Mouse (Mus musculus) myocyte (in vitro differentiated cells): ENCODE measurements around the gene Ank2. TPM values are rescaled to one million over a fixed set of nuclear protein-coding genes. Genes with fewer than 3 reads are reported as not detected.

Source experiments
- H3K27me3 ChIP-seq: one replicate; pipeline ENCODE4 v1.6.1; 2011; ENCODE audit not compliant: control insufficient read depth, insufficient read depth, insufficient read length
- H3K36me3 ChIP-seq: one replicate; pipeline ENCODE4 v1.6.1; 2011; ENCODE audit not compliant: control insufficient read depth, insufficient read depth
- H3K4me2 ChIP-seq: one replicate; pipeline ENCODE4 v1.6.1; 2011; ENCODE audit warnings: low read depth, control low read depth
- H3K4me3 ChIP-seq: one replicate; pipeline ENCODE4 v1.5.1; 2011; ENCODE audit warnings: mild to moderate bottlenecking, control low read depth, moderate library complexity
- H3K79me2 ChIP-seq: one replicate; pipeline ENCODE4 v1.6.1; 2011; ENCODE audit not compliant: control insufficient read depth, insufficient read depth
- H3ac ChIP-seq: one replicate; pipeline ENCODE4 v1.6.1; 2011; ENCODE audit not compliant: control insufficient read depth, insufficient read length
- CEBPB ChIP-seq: IDR thresholded peaks from 2 replicates; pipeline ENCODE4 v1.6.1; 2011; ENCODE audit warnings: mild to moderate bottlenecking, moderate library complexity; ENCODE audit not compliant: poor library complexity, insufficient read depth, severe bottlenecking
- E2F4 ChIP-seq: IDR thresholded peaks from one replicate; pipeline ENCODE4 v1.6.1; 2011; ENCODE audit warnings: mild to moderate bottlenecking, control low read depth, moderate library complexity; ENCODE audit not compliant: insufficient read depth
- MAX ChIP-seq: IDR thresholded peaks from one replicate; pipeline ENCODE4 v1.6.1; 2011; ENCODE audit warnings: low read depth, mild to moderate bottlenecking, control low read depth
- MYOD1 ChIP-seq, 3 experiments: IDR thresholded peaks; one replicate each; pipeline ENCODE4 v1.6.1; 2011; ENCODE audit warnings: control low read depth in 2 of 3, low read depth in 2 of 3, mild to moderate bottlenecking in 2 of 3, moderate library complexity in 1 of 3; ENCODE audit not compliant: insufficient read length in 2 of 3, control insufficient read depth in 1 of 3
- MYOG ChIP-seq, 3 experiments: IDR thresholded peaks; one replicate each; pipeline ENCODE4 v1.6.1; 2011; ENCODE audit warnings: control low read depth in 2 of 3, low read depth in 2 of 3, mild to moderate bottlenecking in 2 of 3; ENCODE audit not compliant: insufficient read length in 2 of 3, control insufficient read depth in 1 of 3, insufficient read depth in 1 of 3
- POLR2A ChIP-seq: IDR thresholded peaks from one replicate; pipeline ENCODE4 v1.6.1; 2011; ENCODE audit warnings: low read depth, mild to moderate bottlenecking, control low read depth, moderate library complexity; ENCODE audit not compliant: insufficient read length
- POLR2AphosphoS2 ChIP-seq: IDR thresholded peaks from one replicate; pipeline ENCODE4 v1.6.1; 2011; ENCODE audit warnings: low read depth, control low read depth; ENCODE audit not compliant: insufficient read length
- REST ChIP-seq: IDR thresholded peaks from one replicate; pipeline ENCODE4 v1.6.1; 2011; ENCODE audit warnings: mild to moderate bottlenecking, control low read depth, moderate library complexity; ENCODE audit not compliant: insufficient read depth, insufficient read length
- SRF ChIP-seq: IDR thresholded peaks from one replicate; pipeline ENCODE4 v1.6.1; 2011; ENCODE audit warnings: low read depth; ENCODE audit not compliant: control insufficient read depth, insufficient read length
- TCF12 ChIP-seq: IDR thresholded peaks from one replicate; pipeline ENCODE4 v1.6.1; 2011; ENCODE audit warnings: mild to moderate bottlenecking, control low read depth; ENCODE audit not compliant: poor library complexity, insufficient read depth, severe bottlenecking
- TCF3 ChIP-seq: IDR thresholded peaks from one replicate; pipeline ENCODE4 v1.6.1; 2011; ENCODE audit warnings: low read depth, control low read depth; ENCODE audit not compliant: insufficient read length
- USF1 ChIP-seq: IDR thresholded peaks from one replicate; pipeline ENCODE4 v1.6.1; 2011; ENCODE audit warnings: low read depth, mild to moderate bottlenecking, control low read depth, moderate library complexity
- polyA plus RNA-seq: library from polyadenylated mRNA; unstranded; fragments of >200 nt; fragmentation: generic; extraction: Trizol; gene quantifications from one replicate; pipeline ENCODE4 v1.2.1, GENCODE M21; 2012; ENCODE audit warnings: missing spikeins

Gene Ank2
- 20.2 TPM for polyA plus RNA-seq

GRCm38 (mm10) chr3:127498742-127499400 is at the start of gene Ank2:
Gene Ank2, minus strand, starts transcription at chr3:127499350.
- Histone ChIP-seq H3K36me3 (no peaks in the 10 kb centered on the region), H3K79me2 (no peaks in the 10 kb centered on the region), H3K4me2 (peak within 1 kb of the TSS; percentile 56), H3ac (no peak within 1 kb of the TSS), H3K27me3 (peaks cover 10% of the 10 kb centered on the region), H3K4me3 (no peak within 1 kb of the TSS)
- TF ChIP-seq TCF3 (no peak), MAX (no peak), E2F4 (no peak), TCF12 (no peak), REST (no peak), SRF (no peak), POLR2A (no peak), MYOD1 (IDR thresholded peaks at IDR 0.05; ENCODE audit: control insufficient read depth in 1 of 3, insufficient read length in 2 of 3, low read depth in 2 of 3) (no peak), MYOG (IDR thresholded peaks at IDR 0.05; ENCODE audit: control insufficient read depth in 1 of 3, insufficient read depth in 1 of 3, insufficient read length in 2 of 3, low read depth in 2 of 3) (no peak), POLR2AphosphoS2 (no peak), USF1 (no peak), CEBPB (no peak)

DNA sequence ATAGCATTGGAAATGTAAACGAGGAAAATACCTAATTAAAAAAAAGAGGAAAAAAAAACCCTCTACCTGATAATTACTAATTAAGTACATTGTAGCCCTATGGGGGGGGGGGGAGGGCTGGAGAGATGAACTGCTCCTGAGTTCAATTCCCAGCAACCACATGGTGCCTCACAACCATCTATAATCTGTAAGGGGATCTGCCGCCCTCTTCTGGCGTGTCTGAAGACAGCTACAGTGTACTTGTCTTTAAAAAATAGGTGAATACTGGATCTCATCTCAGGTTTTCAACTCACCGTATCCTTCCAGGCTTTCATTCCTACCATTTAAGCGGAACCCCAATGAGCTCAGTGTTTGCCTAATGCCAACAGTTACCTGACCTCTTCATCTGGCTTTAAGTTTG is 48.7 kb upstream of the Ank2 start:
- TF ChIP-seq TCF3 = no peak
- TF ChIP-seq MYOD1 (IDR thresholded peaks at IDR 0.05; ENCODE audit: control insufficient read depth in 1 of 3, insufficient read length in 2 of 3, low read depth in 2 of 3) = no peak
- no peak for TF ChIP-seq CEBPB
- no peak for TF ChIP-seq POLR2AphosphoS2
- TF ChIP-seq E2F4 = no peak
- no peak for TF ChIP-seq SRF
- TF ChIP-seq REST = no peak
- TF ChIP-seq MYOG (IDR thresholded peaks at IDR 0.05; ENCODE audit: control insufficient read depth in 1 of 3, insufficient read depth in 1 of 3, insufficient read length in 2 of 3, low read depth in 2 of 3) = no peak
- TF ChIP-seq MAX = no peak
- no peak for TF ChIP-seq TCF12
- TF ChIP-seq POLR2A = no peak
- TF ChIP-seq USF1 = no peak

GRCm38 (mm10) chr3:127544610-127545121 is 45.5 kb upstream of the Ank2 start:
- Histone ChIP-seq H3K27me3 (no peaks in the 10 kb centered on the region), H3K4me2 (no peak overlapping the region), H3K79me2 (no peaks in the 10 kb centered on the region), H3K36me3 (peaks cover 18% of the 10 kb centered on the region), H3ac (no peak overlapping the region), H3K4me3 (no peak overlapping the region)
- TF ChIP-seq USF1 (no peak), POLR2A (no peak), SRF (no peak), MYOD1 (IDR thresholded peaks at IDR 0.05; ENCODE audit: control insufficient read depth in 1 of 3, insufficient read length in 2 of 3, low read depth in 2 of 3) (no peak)

More for the DNA sequence above, 48.7 kb upstream of the Ank2 start:
- Histone ChIP-seq H3K79me2 (peaks cover 10% of the 10 kb centered on the region), H3K36me3 (peaks cover 9% of the 10 kb centered on the region), H3K27me3 (no peaks in the 10 kb centered on the region), H3K4me2 (no peak overlapping the region), H3ac (no peak overlapping the region), H3K4me3 (no peak overlapping the region)

DNA sequence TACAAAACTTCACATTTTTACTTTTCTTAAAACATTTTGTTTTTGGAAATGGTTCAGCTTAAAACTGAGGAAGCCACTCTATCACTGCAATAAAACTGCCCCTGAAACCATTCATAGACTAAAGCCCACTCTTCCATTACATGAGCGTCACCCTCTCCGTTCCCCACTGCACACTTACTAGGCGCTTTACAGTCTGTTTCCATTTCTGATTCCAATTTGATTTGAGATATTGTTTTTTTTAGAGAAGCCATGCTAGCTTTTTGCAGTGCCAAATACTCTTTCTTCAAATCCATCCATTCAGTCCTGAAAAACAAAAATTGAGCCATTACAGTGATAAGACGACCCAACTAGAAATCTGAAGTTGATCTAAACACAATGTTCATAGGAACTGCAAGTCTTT is 44.8 kb upstream of the Ank2 start:
- no peak for TF ChIP-seq POLR2A
- TF ChIP-seq TCF12 = no peak
- no peak for TF ChIP-seq SRF
- TF ChIP-seq E2F4 = no peak
- no peak for TF ChIP-seq MAX
- H3ac ChIP-seq = no peak overlapping the region
- H3K4me3 ChIP-seq = no peak overlapping the region
- peaks cover 18% of the 10 kb centered on the region for H3K36me3 ChIP-seq
- no peaks in the 10 kb centered on the region for H3K79me2 ChIP-seq
- no peaks in the 10 kb centered on the region for H3K27me3 ChIP-seq
- H3K4me2 ChIP-seq = no peak overlapping the region

DNA sequence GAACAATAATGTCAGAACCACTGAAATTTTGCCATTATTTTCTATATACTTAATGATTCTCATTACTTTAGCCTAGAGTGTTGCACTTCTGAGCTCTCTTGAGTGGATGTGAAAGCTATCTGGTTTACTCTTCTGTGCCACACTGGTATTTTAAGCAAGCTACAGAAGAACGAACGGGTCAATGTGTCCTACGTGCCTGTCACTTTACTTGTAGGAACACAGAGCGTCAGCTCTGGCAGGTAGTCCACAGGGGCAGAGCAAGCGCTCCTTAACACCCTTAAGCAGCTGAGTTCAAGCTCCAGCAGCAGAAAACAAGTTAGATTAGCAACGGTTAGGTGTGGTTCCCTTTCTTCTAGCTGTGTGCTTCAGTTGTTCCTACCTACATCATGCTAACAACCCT is 40.0 kb upstream of the Ank2 start:
- H3K27me3 ChIP-seq = no peaks in the 10 kb centered on the region
- H3K79me2 ChIP-seq = no peaks in the 10 kb centered on the region
- H3K4me2 ChIP-seq = no peak overlapping the region
- no peak overlapping the region for H3K4me3 ChIP-seq
- TF ChIP-seq MYOD1 (IDR thresholded peaks at IDR 0.05; ENCODE audit: control insufficient read depth in 1 of 3, insufficient read length in 2 of 3, low read depth in 2 of 3) (no peak), TCF12 (no peak), REST (no peak)
- H3ac ChIP-seq = no peak overlapping the region
- peaks cover 10% of the 10 kb centered on the region for H3K36me3 ChIP-seq
